Mouse (Mus musculus): ENCODE measurements around the gene Trp53bp2.

The Trp53bp2 gene

GRCm38 (mm10) chr1:182503206-182503900, 94.4 kb downstream of the Trp53bp2 start:
- DNase-seq: no peak

DNA sequence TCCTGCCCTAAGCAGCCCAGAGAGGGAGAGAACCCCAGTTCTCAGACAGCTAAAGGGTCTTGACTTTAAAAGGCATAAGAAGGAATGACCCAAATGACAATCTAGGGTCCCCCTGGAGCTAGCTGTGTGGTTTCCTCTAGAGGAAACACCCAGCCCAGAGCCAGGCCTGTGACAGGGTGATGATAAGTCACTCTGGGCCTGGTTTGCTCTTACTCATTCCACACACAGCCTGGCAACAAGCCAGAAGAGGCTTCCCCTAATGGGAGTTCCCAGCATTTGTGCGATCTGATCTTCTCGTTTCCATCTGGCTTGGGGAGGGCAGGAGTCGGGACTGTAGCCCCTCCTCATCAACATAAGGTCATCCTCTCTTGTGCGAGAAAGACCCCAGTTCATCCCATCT, 95.3 kb downstream of the Trp53bp2 start:
- DNase-seq: peak; percentile 84

- no peak for DNase-seq
Observed at GRCm38 (mm10) chr1:182505291-182505690, 96.3 kb downstream of the Trp53bp2 start.

DNA sequence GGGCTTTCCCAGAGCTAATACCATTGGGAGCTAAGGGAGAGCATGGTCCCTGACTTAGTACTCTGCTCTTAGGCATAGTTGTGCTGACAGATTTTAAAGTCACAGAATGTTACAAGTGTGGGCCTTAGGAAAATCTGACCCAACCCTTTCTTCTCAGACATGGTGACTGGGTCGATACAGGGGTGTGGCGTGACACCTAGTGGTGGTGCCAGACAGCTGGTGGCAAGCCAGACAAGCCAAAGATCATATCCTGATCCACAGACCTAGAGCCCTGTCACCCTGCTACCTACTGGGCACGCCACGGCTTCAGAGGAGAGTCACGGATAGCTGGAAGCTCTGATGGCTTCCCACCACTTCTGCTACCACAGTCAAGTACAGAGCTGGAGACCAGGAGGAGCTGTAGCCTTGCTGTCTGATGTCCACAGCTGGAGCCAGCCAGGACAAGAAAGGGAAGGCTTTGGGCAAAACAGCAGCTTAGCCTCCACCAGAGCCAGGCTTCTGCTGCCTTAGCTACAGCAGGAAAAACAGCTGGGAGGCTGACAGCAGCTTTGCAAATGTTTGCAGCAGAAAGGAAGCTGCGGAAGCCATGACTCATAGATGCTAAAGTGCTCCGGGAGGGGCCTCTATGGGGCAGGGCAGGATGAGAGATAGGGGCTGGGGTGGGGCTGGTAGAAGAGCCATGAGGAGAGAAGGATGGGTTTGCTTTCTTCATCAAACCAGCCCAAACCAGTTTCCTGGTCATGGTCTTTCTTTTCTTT, 97.4 kb downstream of the Trp53bp2 start:
- peak; percentile 79 for DNase-seq

DNA sequence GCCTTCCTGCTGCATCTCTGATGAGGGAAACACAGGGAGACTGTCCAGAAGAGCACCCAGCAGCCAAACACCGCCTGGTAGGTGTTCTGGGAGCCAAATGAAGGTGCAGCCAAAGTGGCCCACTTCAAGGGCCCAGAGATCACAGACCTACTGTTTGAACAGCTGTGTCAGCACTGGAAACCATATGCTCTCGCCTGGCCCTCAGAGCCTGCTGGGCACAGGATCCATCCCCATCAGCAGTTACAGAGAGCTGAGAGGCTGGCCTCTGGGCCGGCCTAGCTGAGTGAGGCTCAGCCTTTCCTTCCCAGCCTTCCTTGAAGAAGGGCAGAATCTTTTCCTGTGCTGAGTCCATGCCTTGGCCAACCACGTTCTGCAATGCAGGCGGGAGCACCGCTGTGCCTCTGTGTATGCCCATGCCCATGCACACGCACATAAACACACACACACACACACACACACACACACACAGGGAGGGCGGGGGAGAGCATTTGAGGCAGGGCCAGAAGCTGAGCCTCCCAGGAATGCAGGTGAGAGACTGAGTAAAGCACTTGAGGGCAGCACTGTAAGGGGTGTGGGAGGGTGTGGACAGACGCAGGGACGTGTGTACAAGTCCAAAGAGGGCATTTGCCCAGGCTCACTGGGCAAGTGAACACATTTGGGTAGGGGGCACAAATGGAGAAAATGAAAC, 100.3 kb downstream of the Trp53bp2 start:
- DNase-seq: no peak

GRCm38 (mm10) chr1:182511073-182511472, 102.1 kb downstream of the Trp53bp2 start:
- no peak for DNase-seq

DNA sequence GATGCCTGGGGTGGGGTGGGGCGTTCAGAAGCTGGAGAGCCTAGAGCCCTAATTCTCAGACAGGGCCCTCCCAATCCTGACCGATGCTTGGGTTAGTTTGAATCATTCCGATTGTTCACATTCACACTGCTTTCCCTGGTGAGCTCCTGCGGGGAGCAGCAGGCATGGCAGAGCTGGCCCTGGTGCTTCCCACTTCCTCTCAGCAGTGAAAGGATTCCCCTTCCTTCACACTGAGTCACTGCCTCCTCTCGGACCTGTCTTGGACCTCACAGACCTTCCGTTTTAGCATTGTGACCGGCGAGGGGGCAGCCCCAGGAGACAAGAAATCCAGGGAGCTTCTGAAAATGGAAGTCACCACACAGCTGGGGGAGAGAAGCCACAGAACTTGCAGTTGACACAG, 102.8 kb downstream of the Trp53bp2 start:
- DNase-seq: no peak

Data from kidney, postnatal 14 days (tissue).